Mouse (Mus musculus) heart, adult 8-10 months (tissue): ENCODE data around the gene Gspt1. TPM values are rescaled to one million over a fixed set of nuclear protein-coding genes. Genes with fewer than 3 reads are reported as not detected.
A peak's percentile ranks its signal among the peaks of the same experiment; 100 is the strongest.
"Not testable (repeated sequence)": the region's sequence is repeated elsewhere in the genome, so short reads cannot be mapped to it uniquely, and the experiment has no call there.

Experiments used
- DNase-seq: peaks from one replicate; pipeline ENCODE4 v3.0.0; 2022; ENCODE audit warnings: low spot score
- total RNA-seq, 4 experiments: library from RNA; stranded (reverse); gene quantifications; 2 replicates each; pipeline ENCODE4 v1.2.4; 2022

Gene Gspt1
- 10 to 100 TPM; 58.1 to 67.9 (median 61.7) TPM for total RNA-seq

DNA sequence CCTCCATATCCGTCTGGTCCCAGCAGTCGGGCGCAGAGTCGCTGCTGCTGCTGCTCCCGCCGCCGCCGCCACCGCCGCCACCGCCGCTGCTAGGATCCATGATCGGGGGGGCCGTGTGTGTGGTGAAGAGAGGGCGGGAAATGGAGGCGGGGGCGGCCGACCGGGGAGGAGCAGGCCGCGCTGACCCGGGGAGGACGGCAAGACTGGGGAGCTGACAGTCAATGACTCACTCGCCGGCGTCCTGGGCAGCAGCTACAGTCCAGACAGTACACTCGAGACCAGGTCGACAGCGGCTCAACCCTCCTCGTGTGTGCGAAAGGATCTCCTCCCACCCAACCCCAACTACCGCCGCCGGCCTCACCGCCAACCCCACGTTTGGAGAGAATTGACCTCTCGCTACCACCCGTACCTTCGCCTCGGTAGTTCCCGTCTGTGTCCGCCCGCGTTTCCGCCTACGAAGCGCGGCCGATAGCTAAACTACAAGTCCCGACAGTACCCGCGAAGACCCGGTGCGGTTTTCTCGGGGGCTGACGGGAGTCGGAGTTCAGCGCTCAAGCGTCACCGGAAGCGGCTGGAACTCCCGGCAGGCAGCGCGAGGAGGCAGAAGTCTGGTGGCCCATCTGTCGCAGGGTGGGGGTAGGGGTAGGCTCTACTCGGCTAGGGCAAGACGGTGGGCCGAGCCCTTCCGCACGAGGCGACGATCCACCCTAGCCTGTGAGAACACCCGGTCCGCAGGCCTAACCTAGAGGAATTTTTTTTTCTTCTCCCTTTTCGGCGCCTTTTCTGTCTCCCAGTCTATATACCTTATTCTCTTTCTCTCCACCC, at the start of gene Gspt1:
Gene Gspt1 (minus strand): TSS at position 428 of the 825 bp plus-strand sequence.
- peak; percentile 99 for DNase-seq

DNA sequence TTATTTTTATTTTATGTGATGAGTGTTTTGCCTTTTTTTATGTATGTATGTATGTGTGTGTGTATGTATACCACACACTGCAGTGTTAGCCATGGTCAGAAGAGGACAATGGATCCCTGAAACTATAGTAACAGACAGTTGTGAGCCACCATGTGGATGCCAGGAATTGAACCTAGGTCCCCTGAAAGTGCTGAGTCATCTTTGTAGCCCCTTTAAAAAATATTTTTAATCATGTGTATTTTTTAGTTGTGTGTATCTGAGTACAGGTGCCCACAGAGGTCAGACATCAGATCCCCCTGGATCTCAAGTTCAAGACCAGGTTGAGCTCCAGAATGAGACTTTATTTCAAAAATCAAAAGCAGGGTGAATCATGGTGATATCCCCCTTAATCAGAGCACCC, 49.6 kb upstream of the Gspt1 start:
- no peak for DNase-seq

DNA sequence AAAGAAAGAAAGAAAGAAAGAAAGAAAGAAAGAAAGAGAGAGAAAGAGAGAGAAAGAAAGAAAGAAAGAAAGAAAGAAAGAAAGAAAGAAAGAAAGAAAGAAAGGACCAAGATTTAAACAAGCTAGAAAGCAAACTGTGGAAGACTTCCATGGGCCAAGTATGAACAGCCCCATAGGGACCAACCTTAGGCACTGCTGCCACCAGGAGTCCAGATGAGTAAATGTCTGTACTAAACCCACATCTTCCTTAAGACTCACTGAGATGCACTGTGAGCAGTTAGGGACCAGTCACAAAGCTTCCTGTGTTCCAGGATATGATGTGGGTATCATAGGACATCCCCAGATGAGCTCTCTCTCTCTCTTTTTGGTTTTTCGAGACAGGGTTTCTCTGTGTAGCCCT, 43.6 kb upstream of the Gspt1 start:
- not testable (repeated sequence) for DNase-seq

GRCm38 (mm10) chr16:11295583-11295982, 41.5 kb upstream of the Gspt1 start:
- not testable (repeated sequence) for DNase-seq

GRCm38 (mm10) chr16:11288873-11289272, 34.7 kb upstream of the Gspt1 start:
- DNase-seq = not testable (repeated sequence)

GRCm38 (mm10) chr16:11285949-11286348, 31.8 kb upstream of the Gspt1 start:
- DNase-seq = no peak

GRCm38 (mm10) chr16:11284881-11285280, 30.8 kb upstream of the Gspt1 start:
- DNase-seq = no peak

DNA sequence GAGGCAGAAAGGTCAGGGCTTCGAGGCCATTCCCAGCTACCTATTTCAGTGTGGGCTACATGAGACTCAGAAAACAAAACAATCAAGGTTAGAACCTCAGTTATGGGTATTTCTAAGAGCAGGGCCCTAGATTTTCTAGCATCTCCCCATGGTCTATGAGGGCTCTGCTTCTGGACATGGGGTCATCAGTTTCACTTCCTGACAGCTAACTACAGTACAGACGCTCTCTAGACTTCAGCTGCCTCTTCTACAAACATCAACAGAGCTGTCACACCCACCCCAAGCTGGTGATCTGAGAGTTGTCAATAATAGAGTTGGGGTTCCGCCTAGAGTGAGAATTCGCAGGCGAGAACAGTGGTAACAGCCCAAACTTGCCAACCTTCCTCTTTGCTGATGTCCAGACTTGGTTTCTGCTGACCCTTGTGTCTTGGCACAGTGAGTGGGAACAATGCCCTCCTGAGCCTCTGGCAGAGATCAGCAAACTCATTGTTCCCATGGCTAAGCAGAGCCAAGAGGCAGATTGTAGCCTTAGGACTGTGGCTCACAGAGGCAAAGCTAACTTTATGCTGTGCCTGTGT, 28.6 kb upstream of the Gspt1 start:
- DNase-seq = peak; percentile 13

- no peak for DNase-seq
Observed at GRCm38 (mm10) chr16:11278778-11279177, 24.7 kb upstream of the Gspt1 start.

DNA sequence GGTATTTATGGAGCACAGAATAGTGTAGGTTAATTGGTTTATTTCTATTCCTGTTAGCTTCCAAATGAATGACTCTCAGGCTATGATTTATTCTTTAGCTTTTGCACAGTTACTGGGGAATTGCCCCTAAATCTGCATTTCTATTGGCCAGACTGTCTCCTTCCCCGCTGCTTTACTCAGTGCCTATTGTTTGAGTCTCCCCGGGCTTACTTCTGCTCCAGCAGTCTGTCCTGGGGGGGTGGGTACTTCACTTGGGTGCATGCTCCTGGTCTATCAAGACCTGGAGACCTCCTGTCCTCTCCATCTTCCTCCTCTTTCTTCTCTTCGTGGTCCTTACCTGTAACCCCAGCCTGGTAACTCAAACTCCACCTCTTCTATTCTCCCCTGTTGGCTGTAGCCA, 22.8 kb upstream of the Gspt1 start:
- DNase-seq = no peak

DNA sequence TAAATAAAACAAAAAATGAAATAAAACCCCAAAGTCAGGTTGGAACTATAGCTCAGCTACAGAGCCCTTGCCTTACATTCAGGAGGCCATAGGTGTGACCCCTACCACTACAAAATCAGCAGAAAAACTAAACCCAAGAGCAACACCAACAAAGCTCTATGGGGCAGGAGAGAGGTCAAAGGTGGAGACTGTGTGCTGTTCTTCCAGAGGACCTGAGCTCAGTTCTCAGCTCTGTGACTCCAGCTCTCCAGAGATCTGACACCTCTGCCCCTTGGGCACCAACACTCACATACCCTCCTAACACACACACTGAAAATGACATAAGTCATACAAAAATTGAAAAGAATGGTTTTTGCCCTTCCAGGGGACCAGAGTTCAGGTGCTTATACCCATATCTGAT, 16.9 kb upstream of the Gspt1 start:
- no peak for DNase-seq

DNA sequence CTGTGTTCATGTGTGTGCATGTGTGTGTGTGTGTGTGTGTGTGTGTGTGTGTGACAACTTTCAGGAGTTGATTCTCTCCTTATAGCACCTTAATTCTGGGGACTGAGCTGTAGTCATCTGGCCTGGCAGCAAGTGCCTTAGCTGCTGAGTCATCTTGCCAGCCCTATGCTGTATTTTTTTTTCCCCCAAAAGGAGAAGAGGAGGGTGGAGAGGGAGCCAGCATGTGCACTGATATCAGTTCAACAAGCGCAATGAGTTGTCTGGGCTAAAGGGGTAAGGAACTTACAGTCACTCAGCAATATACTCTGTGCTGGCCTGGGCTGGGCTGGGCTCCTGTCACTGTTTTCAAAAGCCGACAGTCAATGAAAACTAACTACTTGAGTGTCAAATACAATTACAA, 16.5 kb upstream of the Gspt1 start:
- DNase-seq = no peak

DNA sequence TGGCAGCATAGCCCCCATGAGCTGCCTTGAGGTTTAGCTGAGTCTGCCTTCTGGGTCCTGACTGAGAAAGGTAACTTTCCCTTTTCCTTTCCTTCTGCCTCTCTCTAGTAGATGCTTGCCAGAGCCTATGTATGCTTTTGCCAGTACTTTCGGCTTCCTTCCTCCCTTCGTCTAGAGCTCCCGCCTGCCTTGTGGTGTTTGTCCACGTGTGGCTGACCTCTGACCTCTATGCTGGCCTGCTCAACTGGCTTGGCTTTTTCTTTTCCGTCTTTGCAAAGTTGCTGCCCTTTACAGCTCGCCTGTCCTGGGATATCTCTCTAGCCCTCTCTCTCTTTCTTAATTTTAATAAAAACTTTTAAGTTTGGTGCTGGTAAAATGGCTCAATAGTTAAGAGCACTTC, 15.7 kb upstream of the Gspt1 start:
- no peak for DNase-seq

DNA sequence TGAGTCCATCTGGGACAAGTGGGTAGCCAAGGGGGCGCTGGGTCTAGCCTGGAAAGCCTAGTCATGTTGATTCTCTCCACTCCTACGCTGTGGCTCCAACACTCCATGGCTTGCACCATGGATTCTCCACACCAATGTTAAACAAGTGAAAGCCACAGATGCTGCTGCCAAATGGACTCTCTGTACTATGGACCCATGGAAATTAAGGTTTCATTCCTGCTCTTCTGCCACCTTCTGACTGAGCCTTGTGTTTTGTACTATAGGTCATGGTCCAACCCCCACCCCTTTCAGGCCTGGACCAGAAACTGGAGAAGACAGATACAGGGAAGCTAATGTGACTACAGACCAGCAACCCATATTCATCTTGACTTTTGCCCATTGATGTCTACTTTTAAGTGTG, 12.4 kb upstream of the Gspt1 start:
- DNase-seq = no peak

- DNase-seq = no peak
Observed at GRCm38 (mm10) chr16:11263266-11263665, 9.1 kb upstream of the Gspt1 start.

DNA sequence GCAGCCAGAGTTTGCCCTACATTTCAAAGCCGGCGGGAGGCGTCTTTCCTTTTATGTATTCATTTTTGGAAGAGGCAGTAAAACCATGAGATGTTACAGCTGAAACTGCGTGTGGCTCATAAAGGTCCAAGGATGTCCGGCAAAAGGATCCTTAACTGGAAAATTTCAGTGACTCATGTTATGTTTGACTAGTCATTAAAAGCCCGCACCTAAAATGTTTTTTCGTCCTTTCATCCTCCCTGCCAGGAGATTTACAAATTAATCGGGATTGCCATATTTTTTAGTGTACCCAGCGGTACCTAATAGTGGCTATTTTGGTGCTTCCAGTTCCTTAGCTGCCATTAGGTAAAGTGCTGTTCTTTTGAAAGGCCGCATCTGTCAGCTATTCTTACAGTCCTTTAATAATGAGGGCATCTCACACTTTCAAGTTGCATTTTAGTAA, 619 bp upstream of the Gspt1 start:
- DNase-seq = no peak

DNA sequence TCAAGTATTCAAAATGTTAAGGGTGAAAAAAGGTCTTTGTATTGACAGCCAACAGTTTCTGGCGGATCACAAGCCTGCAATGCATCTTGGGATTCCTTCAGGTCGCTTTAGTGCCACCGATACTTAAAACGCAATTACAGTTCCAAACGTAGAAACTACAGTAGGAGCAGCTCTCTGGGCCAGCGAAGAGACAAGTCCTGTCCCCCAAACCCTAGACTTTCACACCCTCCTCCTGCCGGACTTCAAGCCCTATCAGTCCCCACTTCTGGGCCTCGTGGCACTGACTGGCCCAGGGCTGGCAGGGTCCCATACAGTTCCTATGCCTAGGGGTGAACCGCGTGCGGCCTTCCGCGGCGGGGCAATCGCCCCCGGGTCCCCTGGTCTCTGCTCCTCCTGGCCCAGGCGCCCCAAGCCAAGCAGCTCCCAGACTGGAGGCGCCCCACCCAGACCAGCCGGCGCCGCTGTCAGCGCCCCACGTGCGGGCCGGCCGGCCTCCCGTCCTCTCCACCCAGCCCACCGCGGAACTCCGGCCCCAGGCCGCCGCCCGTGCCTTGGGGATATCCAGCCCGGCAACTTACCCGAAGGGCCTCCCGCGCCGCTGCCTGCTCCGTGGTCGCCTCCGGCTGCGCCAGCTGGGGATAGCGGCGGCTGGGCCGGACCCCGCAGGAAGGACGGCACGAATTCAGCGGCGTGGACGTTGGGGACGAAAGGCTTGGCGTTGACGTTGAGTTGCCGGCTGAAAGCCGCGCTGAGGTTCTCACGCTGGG, 877 bp downstream of the Gspt1 start:
- DNase-seq = peak; percentile 30

GRCm38 (mm10) chr16:11247791-11248190, 6.3 kb downstream of the Gspt1 start:
- DNase-seq = no peak

- no peak for DNase-seq
Observed at GRCm38 (mm10) chr16:11245767-11246166, 8.4 kb downstream of the Gspt1 start.

GRCm38 (mm10) chr16:11242401-11242800, 11.7 kb downstream of the Gspt1 start:
- DNase-seq = no peak

DNA sequence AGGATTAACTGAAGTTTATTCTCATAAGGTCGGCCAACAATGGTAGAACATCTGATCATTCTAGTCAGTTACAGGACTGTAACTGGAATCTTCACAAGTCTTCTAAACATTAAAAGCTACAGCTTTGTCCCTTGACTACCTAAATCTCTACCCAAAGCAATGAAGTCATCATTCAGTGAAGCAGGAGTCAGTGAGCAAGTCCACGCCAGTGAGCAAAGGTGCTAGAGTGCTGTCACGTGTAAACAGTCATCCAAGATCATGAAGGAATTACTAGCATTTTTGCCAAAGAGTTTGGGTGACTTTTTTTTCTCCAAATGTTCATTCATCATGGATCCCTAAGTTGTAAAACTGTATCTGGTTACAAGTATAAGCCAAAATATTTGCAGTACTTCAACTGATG, 36.3 kb downstream of the Gspt1 start:
- no peak for DNase-seq

- DNase-seq = no peak
Observed at GRCm38 (mm10) chr16:11203600-11204390, 50.3 kb downstream of the Gspt1 start.
